Mouse (Mus musculus) T-cell, adult 2 months (primary cell): ENCODE measurements at regions not wholly inside any gene's neighbourhood (a gene's known extent, or its start where the extent isn't known, plus 50 kb on each side); places are given as distances from the start of the nearest gene placed in this dataset.

Experiments used
- DNase-seq: peaks from one replicate; pipeline ENCODE4 v3.0.0; 2022; ENCODE audit warnings: low spot score

GRCm38 (mm10) chr5:148615117-148615516 lies 62.5 kb upstream of the Ubl3 start:
- DNase-seq: no peak

GRCm38 (mm10) chr5:148611323-148611722 lies 58.7 kb upstream of the Ubl3 start:
- no peak for DNase-seq

DNA sequence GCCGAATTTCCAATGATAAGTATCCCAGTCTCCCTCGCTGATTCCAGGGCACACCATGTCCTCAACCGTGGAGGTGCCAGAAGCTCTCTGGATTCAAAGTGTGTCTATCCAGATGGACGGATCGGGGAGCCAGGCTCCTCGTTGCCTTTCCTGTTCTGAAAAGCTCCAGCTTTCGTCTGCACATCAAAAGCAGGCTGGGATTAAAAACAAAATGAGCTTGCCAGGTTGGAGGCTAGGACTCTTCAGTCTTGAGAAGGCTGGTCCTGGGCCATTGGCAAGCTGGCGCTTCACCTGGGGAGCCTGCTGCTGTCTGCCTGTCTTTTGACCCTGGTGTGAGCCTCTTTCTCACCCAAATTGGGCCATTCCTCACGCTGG lies 56.9 kb upstream of the Ubl3 start:
- DNase-seq: no peak

DNA sequence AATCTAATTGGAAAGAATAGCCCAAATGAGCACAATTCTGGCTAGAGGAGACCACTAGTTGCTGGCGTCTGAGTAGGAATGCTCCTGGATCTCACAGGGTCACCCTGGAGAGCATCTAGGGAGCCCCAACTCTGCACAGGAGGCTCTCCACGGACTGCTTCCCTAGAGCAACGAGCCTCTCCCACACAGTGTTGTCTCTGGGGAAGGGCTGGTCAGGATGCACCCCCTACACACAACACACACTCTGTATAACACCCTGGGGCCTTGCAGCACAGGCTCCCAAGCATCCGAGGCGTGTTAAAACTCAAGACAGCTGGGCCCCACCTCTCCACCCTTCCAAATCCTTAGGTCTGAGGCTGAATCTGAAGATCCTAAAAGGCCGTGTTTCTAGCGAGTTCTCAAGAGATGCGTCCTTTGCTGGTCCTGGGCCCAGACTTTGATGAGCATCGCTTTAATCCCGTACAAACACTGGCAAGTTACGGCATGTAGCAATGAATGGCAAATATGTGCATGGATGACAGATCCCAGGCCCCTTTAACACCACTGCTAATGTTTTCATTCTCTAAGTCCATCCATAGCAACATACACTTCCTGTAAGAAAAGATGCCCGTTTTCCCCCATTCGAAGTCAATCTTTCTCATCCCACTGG lies 56.4 kb upstream of the Ubl3 start:
- no peak for DNase-seq

DNA sequence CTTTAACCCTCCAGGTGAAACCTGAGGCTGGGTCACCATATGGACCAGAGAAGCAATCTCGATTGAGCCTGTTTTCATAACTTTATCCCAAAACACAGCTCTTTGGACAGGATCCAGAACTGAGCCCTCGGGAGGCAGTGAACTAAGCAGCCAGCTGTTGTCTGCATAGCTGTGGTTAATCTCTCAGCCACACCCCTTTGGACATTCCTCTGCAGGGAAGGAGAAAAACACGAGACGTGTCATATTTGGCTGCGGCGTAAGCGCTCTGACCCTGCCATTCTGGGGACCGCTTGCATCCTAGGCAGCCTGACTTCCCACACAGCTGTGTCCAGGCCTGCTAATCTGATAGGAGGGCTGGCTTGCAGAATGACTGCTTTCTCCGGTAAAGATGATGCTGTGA lies 55.6 kb upstream of the Ubl3 start:
- no peak for DNase-seq

GRCm38 (mm10) chr5:148605730-148606129 lies 53.1 kb upstream of the Ubl3 start:
- DNase-seq: no peak
